Mouse (Mus musculus) cerebellum, adult (tissue): Measurements from ENCODE around the gene Pde10a.

Source experiments
- ATAC-seq: cut with Nextera tagmentation; 2 replicates; pipeline ENCODE4 v1.9.2; 2017; ENCODE audit warnings: mild to moderate bottlenecking, moderate library complexity, mixed read lengths; ENCODE audit not compliant: insufficient number of reproducible peaks, low FRiP score, low TSS enrichment

Pde10a gene

GRCm38 (mm10) chr17:8791561-8791960 lies 266.4 kb downstream of the Pde10a start:
- ATAC-seq, result peak; percentile 45; the same call in 1 of the 2 replicates

DNA sequence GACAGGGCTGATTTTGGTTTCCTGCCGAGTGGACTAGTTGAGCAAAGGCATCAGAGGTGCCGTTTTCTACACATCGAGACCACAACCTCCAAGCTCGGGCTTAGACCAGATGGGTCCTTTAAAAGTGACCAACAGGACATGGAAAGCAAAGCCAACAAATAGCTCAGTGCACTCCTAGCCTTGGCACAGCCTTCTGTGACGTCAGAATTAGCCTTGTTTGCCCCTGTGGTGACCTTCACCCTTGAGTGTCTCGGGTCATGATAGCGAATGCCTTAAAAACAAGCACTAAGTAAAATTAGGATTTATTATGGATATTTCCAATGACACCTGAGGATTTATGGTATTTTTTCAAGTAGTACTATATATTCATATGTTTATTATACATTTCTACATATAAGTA lies 267.4 kb downstream of the Pde10a start:
- no peak for ATAC-seq

- ATAC-seq, result no peak
Observed at GRCm38 (mm10) chr17:8797624-8798023, 272.5 kb downstream of the Pde10a start.

GRCm38 (mm10) chr17:8798531-8799295 lies 273.5 kb downstream of the Pde10a start:
- ATAC-seq, result no peak

GRCm38 (mm10) chr17:8799296-8799731 lies 274.1 kb downstream of the Pde10a start:
- ATAC-seq, result no peak

DNA sequence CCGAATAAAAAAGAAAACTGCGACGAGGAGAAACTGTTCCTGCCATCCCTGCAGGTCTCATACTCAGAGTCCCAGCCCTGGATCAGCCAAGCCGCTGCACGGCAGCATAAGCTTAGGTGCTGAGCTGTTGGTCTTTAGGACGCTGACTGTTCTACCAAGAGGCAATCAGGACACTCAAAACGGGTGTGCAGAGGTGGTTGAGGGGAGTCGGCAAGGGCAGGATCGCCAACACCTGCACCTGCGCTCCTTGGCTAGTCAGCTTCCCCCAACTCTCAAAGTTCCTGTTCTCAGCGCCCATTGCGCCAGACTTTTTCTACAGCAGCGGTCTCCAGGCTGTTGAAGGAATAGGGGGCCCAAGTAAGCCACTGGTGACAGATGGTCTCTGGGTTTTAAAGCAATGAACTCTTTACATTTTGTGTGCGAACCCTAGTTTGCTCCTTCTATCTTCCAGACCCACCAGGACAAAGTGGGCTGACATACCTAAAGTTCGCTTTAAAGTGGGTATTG lies 274.8 kb downstream of the Pde10a start:
- no peak for ATAC-seq

DNA sequence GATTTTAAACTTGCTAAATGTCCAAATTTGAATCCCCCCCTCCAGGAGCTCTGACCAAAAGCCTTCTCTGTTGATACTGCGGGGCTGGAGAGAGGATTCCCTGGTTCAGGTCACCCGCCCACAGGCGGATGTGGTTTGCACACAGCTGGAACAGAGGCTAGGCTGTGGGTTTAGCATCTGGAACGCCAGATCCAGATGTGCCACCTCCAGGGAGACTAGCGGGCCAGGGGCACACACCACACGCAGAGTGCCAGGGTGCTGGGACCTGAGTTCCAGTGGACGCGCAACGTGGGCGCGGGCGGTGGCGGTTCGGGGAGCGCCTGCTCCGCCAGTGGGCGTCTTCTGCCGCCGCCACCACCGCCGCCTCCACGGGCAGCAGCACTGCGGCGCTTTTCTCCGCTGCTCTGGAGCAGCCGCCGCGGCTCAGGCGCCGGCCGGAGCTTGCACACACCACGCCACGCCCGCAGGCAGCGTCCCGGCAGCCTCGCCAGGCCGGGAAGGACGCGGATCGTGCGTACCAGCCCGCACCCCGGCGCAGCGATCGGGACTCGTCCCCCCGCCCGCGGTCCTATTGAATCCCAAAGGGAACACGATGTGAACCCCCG lies 275.4 kb downstream of the Pde10a start:
- peak; percentile 49; the same call in 1 of the 2 replicates for ATAC-seq

- ATAC-seq, result peak; percentile 47; the same call in 1 of the 2 replicates
Observed at GRCm38 (mm10) chr17:8801083-8801854, 276.1 kb downstream of the Pde10a start.

GRCm38 (mm10) chr17:8801855-8802104 lies 276.6 kb downstream of the Pde10a start:
- ATAC-seq, result no peak

DNA sequence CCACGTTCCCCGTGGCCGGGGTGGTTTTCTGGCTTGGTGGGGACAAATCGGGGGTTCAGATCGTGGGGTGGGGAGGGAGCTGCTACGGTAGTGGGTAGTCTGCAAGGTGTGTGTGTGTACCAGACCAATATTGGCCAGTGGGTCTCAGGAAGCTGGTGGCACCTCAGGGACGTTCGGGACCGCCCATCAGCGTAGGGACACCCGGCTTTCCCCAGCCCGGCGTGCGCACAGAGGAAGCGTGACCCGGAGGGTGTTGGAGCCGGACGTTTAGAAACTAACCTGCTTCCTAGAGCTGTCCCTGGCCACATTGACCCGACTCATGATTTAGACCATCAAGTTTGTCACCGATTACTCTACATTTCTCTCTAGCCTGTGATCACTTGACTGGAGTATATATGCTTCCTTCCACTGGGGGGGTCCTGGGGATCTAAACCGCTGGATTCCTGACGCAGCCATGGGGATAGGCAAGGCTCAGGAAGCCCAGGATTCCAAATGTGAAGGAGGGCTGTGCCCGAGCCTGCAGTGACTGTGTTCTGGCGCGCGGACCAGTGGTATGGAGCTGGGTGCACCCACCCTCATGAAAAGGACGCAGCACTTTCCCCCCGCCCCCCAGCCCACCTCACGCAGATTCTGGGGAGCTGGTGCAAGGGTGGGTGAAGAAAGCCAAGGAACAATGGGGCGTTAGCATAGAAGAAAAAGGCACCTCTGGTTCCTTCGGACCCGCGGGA lies 277.2 kb downstream of the Pde10a start:
- ATAC-seq, result no peak

- ATAC-seq, result no peak
Observed at GRCm38 (mm10) chr17:8802889-8803799, 278.0 kb downstream of the Pde10a start.

DNA sequence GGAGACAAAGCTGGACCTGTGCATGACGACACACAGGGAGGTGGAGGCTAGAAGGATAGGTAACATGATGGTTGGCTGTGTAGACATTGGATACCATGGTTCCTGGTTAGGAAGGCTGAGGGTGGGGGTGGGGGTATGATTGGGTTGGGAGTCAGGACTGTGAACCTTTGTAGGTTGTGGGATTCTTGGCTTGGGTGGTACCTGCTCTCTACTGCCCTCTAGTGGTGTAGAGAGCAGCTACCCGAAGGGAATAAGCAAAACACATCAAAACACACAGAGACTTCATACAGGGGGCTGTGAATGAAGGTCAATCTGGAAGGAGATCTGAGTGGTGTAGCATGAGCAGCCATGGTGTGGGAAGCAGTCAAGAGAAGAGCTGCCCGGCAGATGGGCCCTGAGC lies 282.2 kb downstream of the Pde10a start:
- ATAC-seq, result no peak

DNA sequence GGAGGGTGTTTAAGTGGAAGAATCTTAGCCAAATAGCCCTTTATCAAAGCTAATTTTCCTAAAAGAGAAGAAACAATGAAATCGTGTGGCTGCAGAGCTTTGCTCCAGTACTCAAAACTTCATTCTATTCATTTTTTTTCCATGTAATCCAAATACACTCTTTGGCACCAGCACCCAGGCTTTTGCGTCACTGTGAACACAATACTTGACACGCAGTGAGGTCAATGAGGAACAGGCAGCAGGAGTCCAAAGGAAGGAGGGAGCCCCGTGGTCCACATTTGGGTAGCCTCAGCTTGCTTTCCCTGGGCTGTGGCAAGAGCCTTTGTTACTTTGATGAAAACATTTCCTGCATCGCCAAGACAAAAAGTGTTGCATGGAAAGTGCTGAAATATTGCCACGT lies 284.6 kb downstream of the Pde10a start:
- no peak for ATAC-seq

- ATAC-seq, result no peak
Observed at GRCm38 (mm10) chr17:8810201-8810600, 285.0 kb downstream of the Pde10a start.

GRCm38 (mm10) chr17:8812228-8812865 lies 287.2 kb downstream of the Pde10a start:
- no peak for ATAC-seq

DNA sequence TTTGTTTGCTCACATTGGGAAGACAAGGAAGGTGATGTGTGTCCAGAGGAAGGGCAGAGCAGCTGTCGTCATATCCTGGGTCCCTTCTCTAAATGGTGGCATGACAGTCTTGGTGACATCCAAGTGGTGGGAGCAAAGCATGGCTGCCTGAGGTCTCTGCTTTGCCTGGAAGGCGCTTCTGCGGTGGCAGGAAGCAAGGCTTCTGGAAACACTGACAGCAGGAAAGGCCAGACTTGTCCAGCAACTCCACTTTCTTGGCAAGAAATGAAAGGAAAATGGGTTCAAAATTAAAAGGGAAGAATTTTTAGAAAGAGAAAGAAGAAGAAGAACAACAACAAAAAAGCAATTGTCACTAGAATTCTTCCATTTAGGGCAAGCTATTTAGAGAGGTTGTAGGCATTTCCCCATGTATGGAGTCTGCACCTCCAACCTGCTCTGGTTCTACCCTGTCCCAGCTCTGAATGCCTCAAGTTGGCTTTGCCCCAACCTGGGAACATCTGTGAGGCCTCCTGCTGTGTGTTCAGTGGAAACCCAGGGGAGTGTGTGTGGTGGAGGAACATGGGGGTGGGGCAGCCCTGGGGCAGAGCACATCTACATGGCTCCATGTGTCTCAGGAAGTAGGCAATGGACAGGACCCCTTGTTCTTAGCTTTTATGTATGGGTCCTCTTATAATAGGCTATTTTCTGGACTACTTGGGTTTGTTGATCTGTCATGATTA lies 288.8 kb downstream of the Pde10a start:
- ATAC-seq, result no peak

- no peak for ATAC-seq
Observed at GRCm38 (mm10) chr17:8815376-8815775, 290.2 kb downstream of the Pde10a start.

DNA sequence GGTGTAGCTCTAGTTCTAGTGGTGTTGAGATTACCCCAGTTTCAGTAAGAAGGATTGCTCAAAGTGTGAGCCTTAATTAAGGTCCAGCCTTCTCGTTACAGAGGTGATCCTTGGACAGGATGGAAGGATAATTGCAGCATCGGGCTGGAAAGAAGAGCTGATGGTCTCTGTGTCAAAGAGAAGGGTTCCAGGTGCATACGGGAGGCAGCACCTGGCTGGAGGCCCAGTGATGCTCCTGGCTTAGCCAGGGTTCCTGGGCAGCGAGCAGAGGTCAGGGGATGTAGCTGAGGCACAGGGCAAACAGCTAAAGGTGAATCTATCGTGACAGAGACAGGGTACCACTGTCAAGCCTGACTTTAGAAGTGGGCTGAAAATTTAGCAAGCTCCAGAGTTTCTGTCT lies 290.7 kb downstream of the Pde10a start:
- ATAC-seq, result peak; percentile 61; the same call in 1 of the 2 replicates
